Mouse (Mus musculus): Measurements from ENCODE around the gene Mcm2.
A peak's percentile ranks its signal among the peaks of the same experiment; 100 is the strongest.

The Mcm2 gene

DNA sequence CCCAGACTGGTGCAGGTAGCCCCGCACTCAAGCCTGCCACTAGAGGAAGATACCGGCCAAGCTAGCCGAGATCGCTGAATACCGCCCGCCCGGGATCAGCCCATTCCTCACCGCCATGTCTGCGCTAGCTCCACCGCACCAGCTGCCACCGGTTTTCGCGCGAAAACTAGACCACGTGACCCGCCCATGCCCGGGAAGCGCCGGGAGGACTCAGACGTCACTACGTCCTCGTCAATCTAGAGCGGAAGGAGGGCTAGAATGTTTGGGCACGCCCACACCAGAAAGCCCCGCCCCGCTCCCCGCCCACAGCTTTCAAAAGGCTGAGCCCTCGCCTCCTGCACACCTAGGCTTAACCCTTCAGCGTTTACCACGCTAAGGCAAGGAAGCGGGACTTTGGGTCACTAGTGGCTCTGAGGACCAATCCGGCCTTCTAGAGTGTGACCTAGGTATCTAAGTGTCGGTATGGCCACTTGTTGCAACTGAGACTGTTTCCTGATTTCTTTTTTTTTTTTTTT is at the start of gene Mcm2:
Gene Mcm2, minus strand, starts transcription at position 247 of the 515 bp plus-strand sequence.
- peak; percentile 95 for DNase-seq (ENCODE audit: low spot score)

DNA sequence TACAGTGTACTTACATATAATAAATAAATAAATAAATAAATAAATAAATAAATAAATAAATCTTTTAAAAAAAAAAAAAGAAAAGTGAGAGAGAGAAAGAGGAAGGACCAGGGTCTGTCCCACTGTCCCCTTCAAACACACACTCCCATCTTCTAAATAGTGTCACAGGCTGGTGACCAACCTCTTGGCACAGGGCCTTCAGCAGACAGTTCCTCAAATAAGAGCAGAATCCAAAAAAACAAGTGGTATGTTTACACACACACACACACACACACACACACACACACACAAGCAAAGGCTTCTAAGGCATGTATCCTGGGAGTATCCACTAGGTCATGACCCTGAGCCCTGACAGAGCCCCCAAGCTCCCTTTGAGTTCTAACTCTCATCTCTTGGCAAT is 49.2 kb upstream of the Mcm2 start:
- no peak for DNase-seq (ENCODE audit: low spot score)

DNA sequence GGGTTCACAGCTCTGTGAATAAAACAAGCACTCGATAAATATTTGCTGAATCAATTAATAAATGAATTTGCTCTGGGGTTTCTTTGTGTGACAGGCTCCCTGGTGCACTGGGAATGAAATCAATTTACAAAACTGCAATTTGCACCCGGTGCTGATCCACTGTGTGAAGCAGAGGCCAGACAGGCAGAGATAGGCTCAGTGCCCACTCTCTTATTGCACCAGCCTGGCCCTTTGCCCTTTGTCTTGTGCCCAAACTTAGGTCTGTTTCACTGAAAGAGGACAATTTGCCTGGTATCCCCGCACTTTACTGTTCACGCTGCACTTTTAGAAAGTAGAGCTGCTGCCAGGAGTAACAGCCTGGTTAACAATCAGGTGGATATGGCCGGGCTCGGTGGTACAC is 47.9 kb upstream of the Mcm2 start:
- DNase-seq (ENCODE audit: low spot score): no peak

DNA sequence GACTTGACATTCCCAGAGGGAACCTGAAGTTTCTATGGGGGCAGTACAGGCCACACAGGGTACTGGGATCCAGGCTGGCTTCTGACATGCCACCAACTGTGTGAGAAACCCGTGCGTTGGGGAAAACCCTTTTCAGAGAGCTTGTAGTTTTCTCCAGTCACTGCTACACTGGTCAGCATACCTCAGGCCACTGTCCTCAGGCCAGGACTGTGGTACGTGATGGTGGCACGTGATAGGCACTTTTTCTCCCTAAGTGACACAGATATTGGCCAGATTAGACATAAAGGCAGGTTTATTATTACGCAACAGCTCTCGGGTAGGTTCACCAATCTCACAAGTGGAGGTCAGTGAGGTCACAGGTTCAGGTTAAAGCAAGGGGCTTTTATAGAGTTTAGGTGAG is 45.1 kb upstream of the Mcm2 start:
- DNase-seq (ENCODE audit: low spot score): no peak

DNA sequence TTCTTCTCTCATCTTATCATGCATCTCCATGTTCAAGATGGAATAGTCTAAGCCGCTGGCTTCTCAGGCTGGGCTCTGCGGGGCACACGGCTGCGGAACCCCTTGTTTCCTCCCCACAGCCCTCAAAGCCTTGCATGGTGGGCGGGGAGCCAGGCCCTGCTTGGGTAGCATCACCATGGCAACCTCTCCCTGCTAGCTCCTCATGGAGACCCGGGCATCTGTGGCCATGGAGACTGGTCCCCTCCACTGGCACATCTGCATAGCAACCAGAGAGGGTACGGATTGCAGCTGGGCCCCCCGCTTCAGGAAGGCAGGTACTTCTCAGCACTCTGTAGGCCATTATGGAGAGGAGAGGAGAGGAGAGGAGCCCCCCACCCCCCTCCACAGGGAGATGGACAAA is 44.0 kb upstream of the Mcm2 start:
- no peak for DNase-seq (ENCODE audit: low spot score)

DNA sequence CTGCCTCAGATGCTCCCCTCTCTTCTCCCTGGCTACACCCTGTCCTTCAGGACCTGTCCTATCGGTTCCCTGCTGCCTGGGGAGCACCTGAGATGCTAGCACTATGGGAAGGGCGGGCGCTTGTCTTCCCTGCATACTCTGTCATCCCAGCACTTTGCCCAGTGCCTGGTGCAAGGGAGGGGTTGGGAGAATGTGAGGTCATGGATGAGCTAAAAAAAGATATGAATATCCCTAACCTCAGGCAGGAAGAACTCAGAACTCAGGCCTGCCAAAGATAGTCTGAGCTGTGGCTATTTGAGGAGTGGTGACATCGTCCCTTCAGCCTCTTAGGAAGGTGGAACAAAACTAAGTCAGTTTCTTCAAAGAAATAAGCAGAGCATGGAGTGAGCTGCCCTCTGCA is 43.0 kb upstream of the Mcm2 start:
- DNase-seq (ENCODE audit: low spot score): no peak

DNA sequence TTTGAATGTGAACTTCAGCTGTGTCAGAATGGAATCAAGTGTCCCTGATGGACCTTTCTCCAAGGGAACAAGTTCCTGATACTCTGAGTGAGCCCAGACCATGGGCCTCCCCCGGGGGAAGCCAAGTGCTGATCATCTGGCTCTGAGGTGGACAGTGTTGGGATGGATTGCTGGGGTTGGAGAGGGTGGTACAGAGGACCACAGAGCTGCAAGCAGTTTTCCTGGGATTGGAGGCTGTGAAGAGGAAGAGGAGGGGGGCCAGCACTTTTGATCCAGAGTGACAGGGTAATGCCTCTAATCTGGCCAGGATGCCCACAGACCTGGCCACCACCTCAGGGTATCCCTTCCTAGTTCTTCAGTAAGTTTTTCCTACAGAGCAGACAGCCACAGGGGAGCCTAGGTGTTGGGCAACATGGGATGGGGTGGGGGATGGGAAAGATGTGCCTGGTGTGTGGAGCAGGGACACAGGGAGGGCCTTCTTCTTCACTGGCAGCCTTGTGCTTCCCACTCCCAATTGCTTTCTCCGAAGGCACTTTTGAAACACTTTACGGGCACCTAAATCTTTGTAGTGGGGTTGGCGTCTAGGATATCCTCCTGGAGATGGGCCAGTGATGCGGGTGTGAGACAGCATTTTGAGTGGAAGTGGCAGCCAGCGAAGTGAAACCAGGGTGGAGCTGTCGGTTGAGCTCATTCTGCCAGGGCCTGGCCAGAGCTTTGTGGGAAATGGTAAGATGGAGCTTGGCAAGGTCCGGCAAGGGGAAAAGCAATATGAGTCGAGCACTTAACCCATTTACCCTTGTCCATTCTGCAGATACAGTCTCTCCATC is 41.7 kb upstream of the Mcm2 start:
- no peak for DNase-seq (ENCODE audit: low spot score)

DNA sequence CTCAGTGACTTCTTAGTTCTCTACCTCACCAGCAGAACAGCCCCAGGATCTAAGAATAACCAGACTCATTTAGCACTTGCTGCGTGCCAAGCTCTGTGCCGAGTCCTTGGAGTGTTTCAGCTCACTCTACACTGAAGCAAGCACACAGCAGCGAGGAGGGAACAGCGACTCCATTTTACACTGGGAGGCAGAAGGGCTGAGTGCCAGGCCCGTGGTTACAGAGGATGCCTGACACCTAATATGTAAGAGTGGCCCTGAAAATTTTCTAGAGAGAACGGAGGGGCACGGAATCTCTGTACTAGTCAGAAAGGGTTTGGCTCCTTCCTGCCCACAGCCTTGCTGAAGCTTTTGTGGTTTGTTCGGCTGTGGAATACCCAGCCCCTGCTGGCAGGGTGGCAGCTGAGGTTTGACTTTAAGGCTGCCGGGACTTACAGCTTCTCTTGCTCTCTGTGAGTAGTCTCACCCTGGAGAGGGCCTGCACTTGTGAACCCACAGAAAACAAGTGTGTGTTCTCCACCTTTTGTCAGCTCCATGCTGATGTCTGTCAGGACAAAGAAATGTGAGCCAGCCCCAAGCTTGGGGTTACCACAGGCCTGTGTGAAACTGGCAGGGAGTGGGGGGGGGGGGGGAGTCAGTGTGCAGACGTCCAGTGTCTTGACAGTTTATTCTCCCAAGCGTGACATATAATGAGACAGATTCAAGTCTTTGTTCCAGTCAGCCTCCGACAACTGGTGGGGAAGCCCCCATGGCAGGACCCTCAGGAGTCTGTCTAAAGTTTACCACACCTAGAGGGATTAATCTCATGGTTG is 40.9 kb upstream of the Mcm2 start:
- DNase-seq (ENCODE audit: low spot score): peak; percentile 61

DNA sequence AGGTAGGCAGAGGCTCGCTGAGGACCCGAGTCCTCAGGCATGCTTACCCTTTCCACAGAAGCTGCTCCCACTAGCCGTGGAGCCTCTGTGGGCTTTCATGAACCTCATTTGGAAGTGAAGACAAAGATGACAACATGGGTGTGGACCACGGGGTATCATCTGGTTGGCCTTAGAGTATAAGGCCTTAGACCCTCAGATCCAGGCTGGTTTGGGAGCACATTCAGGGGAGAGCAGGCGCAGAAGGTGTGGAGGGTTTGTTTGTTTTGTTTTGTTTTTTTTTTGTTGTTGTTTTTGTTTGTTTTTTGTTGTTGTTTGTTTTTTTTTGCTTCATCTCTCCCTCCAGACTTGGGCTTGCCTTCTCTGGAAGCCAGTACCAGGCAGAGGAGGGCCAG is 40.1 kb upstream of the Mcm2 start:
- no peak for DNase-seq (ENCODE audit: low spot score)

DNA sequence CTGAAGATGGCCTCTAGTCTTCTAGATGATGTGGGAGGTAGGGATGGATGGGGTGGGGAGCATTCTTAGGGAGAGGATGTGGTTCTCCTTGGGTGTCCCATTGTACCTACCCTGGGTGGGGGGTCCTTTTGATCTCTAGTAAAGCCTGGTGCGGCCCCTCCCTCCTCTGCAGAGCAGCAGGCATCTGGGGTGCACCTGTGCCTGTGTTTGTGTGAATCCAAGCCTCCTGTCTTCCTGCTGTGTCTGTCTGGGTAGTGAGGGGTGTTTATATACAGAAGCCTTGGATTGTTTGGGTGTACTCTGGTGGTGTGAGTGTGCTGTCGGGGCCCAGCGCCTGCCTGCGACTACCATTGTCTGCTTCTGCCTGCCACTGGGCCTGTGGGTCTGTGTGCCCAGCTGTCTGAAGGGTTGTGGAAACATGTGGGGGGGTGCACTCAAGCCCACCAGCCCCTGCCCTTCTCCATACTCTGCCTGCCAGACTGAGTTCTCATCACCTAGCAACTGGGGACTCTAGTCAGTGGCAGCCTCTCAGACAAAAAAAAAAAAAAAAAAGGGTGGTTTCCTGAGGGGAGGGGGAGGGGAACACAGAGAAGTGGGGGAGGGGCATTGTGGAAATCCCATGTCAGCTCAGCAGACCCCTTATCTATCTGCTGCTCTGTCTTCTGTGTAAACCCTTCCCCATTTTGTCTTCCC is 39.5 kb upstream of the Mcm2 start:
- no peak for DNase-seq (ENCODE audit: low spot score)

DNA sequence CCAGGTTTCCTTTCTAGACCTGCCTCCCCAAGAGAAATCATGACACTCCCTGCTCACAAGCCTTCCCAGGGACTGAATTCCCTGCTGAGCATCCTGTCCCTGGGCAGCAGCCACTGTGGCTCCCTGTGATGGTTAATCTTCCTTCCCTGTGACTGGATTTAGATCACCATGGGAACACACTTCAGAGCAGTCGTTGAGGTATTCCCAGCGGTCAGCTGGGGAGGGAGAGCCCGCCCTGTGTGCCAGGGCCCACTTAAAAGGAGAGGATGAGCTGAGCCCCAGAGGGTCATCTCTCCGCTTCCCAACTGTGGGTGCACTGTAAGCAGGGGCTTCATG is 38.6 kb upstream of the Mcm2 start:
- no peak for DNase-seq (ENCODE audit: low spot score)

DNA sequence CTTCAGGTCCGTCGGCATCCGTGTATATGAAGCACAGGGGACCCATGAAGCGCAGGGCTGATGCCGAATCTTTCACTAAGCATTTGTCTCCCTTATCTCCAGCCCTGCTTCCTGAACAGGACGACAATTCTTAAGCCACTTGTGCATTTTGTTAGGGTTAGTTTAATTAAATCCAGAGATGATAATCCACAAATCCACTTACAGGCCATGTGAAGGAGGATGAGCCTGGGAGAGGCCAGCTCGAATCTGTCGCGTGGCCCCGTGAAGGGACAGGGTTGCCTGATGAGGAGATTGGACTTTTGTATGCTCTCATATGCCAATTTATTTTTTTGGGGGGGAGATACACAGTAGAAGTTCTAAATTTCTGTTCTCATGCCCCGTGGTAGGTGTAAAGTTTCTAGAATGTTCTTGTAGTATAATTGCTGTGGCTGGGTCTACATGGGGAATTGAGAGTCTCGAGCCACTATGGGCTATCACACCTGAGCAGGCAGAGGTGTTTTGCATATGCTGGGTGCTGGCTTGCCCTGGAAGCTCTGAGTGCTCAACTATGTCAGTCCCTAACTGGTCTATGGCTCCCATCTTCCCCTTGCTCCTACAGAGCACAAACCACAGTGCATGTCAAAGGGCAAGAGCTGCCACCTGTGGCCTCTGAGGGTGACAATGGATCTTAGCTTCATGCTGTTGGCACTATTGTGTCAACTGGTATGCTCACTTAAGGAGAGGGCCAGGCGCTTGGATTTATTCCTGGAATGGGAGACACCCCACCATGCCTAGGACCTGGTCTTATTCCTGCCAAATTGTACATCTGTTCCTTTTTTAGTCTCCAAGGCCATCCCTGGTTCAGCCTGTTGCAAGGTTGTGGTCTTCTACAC is 38.0 kb upstream of the Mcm2 start:
- no peak for DNase-seq (ENCODE audit: low spot score)

DNA sequence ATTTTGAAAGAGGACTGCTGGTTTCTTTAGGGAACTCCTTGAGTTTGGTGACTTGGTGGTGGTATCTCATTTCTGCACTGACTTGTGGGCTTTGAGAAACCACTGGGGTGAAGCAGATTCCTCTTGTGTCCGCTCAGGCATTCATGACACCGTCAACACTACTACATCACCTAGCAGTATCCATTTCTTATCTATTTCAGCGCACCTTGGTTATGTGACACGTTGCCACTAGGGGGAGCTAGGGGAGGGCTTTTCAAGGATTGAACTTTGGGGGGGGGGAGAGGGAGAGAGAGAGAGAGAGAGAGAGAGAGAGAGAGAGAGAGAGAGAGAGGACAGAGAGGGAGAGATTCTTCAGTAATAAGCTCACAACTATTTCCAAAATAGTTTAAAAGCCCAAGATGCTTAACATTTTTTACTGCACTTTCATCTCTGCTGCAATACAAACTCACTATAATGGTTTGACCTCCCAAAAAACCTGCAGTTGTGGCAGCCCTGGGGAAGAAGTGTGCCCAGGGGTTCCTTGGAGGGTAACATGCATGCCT is 37.2 kb upstream of the Mcm2 start:
- peak; percentile 20 for DNase-seq (ENCODE audit: low spot score)

DNA sequence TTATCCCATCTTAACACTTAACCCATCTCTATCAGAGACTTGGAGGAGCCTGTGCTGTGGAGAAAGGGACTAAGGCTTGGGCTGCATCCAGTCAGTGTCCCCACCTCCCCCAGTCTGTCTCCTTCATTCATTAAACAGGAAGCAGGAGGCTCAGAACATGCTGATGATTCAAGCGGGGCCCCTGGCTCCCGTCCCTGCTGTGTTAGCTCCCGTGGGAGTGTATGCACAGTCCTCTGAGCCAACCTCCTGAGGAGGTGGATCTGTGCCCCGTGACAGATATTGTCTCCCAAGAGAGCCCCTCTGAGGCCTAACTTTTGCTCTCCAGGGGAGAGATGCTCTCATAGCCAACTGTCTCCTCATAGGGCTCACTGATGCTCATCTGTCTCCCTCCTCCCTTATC is 36.2 kb upstream of the Mcm2 start:
- DNase-seq (ENCODE audit: low spot score): no peak

DNA sequence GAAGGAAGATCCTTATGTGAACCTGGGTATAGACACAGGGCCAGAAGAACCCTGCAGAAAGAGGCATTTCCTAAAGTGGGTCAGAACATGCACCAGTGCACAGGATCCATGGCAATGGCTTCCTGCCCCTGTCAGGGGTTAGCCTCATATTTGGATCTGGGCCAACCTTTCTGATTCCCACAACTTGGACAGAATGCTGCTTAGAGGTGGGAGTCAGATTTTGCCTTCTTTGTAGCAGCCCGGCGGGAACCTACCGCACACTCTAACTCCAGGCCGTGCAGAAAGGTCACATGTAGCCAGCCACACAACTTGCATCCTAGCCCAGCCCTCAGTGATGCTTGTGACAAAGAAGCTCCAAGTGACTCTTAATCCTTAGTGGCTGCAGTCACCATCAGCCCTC is 35.6 kb upstream of the Mcm2 start:
- DNase-seq (ENCODE audit: low spot score): no peak

DNA sequence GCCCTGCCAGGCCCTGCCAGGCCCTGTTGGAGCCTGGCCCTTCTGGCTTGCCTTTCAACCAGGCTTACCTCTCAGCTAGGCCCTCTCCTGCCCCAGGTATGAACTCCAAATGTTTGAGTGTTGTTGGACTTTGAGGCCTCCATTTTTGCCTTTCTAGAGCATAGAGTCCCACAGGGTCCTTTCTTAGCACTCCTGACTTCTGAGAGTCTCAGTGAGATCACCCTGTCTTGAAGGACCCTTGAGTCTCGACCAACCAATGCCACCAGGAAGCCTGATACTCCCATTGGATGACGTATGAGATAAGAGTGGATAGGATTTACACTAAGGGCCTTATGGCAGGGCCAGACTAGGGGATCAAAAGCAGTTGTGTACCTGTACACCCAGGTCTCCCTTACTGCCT is 32.9 kb upstream of the Mcm2 start:
- no peak for DNase-seq (ENCODE audit: low spot score)

DNA sequence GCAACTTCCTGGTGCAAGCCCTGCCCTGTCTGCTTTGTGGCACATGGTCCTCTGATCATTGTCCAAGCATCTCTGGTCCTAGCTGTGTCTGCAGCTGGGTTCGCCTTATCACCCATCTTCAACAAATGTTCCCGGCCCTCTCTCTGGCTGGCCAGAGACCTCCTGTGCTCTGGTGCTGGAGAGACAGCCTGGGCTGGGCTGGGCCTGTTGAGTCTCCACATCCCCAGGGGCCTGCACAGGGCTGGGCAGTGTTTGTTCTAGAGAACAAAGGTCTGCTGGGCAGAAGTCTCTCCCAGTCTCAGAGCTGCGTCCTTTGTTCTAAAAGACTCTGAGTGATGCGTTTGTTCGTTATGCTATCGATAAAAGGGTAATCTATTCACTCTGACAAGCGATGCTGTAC is 31.5 kb upstream of the Mcm2 start:
- no peak for DNase-seq (ENCODE audit: low spot score)

DNA sequence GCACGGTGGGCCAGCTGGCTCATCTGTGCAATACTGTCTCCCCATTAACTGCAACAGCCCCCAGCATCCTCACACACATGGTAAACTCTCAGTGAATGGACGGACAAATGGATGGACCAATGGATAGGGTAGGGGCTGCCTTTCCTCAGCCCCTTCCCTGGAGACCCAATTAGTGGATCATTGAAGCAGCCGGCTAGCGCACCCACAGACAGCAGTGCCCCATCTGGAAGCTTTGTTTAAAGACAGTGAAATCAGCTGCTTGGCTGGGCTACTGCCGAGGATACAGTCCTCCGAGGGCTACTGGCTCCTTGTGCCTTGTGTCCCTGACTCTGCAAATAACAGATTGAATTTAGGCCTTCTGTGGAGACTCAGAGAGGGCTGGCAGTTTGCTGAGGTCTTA is 30.9 kb upstream of the Mcm2 start:
- no peak for DNase-seq (ENCODE audit: low spot score)

DNA sequence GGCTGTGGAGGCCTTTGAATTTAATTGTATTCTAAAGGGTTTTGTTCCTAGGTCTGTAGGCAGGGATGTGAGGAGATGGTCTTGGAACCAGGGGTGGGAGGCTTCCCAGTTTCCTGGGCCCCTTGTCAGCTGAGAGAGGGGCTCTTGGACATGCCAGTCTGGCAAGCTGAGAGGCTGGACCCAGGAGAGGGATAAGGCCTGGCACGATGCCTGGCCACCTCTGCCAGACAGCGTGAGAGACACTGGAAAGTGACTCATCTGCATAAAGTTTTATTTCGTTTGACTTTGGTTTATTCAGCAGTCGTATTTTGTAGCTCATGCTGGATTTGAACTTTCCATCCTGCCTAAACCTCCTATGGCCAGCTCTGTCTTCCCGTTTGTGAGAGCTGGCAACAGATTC is 30.0 kb upstream of the Mcm2 start:
- no peak for DNase-seq (ENCODE audit: low spot score)

DNA sequence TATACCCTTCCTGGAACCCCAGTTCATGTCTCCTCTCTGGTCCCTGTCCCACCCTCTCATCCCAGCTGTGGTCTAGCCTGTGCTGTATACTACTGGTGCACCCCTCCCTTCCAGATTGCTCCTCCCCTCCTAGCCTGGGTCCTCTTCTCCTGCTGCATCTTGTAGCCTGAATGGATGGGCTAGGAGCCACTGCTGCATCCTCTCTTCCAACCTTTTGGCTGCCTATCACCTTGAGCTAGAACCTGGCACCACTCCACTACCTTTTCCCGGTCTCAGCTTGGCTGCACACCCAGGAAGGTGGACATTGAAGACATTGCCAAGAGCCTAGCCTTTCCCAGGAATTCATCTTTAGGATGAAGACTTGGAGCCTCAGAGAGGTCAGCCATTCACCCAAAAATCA is 29.4 kb upstream of the Mcm2 start:
- no peak for DNase-seq (ENCODE audit: low spot score)

DNA sequence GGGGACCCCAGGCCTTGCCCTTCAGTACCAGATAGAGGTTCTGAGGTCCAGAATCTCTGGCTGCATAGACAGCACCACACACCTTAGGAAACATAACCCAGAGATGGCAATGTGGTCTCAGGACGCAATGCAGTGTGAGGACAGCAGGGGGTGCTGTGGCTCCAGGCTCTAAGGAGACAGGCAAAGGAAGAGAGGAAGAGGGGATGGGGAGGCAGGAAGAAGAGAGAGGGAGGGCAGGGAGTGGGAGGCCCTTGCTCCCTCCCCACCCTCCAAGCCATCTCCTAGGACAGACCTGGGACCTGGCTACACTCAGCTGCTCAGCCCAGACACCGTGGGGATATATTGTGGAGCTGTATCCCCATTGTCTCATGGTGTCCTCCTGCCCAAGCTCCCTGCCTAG is 29.0 kb upstream of the Mcm2 start:
- peak; percentile 52 for DNase-seq (ENCODE audit: low spot score)

DNA sequence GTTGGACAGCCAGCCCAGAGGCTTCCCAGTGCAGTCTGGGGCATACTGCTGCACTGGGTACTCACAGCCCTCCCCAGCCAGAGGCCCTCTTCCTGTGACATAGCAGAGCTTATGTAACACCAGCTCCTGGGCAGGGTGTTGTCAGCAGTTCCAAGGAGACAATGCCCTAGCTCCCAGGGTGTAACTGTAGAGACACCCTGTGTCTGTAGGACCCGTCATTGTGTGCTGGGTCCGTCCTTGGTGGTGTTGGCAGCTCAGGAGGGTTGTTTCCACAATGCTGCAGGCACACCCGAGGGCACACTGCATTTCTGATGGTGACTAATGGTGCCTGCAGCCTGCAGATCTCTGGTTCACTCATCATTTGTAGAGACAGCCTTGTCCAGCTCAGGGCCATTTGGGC is 28.3 kb upstream of the Mcm2 start:
- DNase-seq (ENCODE audit: low spot score): no peak
